Mouse (Mus musculus) C2C12 (cell line): Measurements from ENCODE around the gene Shkbp1.

Source experiments
- CEBPB ChIP-seq: IDR thresholded peaks from one replicate; pipeline ENCODE4 v1.6.1; 2011; ENCODE audit warnings: low read depth, mild to moderate bottlenecking, control low read depth, moderate library complexity
- CTCF ChIP-seq: IDR thresholded peaks from one replicate; pipeline ENCODE4 v1.5.1; 2011; ENCODE audit not compliant: control insufficient read depth, insufficient read depth, insufficient read length

GRCm38 (mm10) chr7:27331854-27332253 is 24.0 kb downstream of the Shkbp1 start:
- TF ChIP-seq CEBPB (no peak), CTCF (no peak)
